Mouse (Mus musculus) CH12.LX (cell line): ENCODE measurements around the gene Actl6b. TPM values are rescaled to one million over a fixed set of nuclear protein-coding genes. Genes with fewer than 3 reads are reported as not detected.

ENCODE experiments used
- DNase-seq: peaks from one replicate; pipeline ENCODE4 v3.0.0-alpha.2; 2013; ENCODE audit errors: extremely low read depth
- H3K27ac ChIP-seq: 2 replicates; pipeline ENCODE4 v1.5.1; 2012; ENCODE audit warnings: low read depth, mild to moderate bottlenecking, control low read depth, moderate library complexity; ENCODE audit not compliant: insufficient read depth
- H3K27me3 ChIP-seq: replicated peaks from 2 replicates; pipeline ENCODE3; 2012; ENCODE audit warnings: inconsistent platforms
- H3K36me3 ChIP-seq, 2 experiments: replicated peaks in 1 of 2; 2 replicates each; pipeline versions ENCODE3 to v1.6.1; 2012; ENCODE audit warnings: inconsistent platforms in 1 of 2, low read length in 1 of 2, mild to moderate bottlenecking in 1 of 2, mixed read lengths in 1 of 2, moderate library complexity in 1 of 2; ENCODE audit not compliant: control insufficient read depth in 1 of 2, insufficient read depth in 1 of 2
- H3K4me1 ChIP-seq, 2 experiments: 2 replicates each; pipeline ENCODE4 v1.6.1; 2012; ENCODE audit warnings: inconsistent platforms in 1 of 2, moderate library complexity in 1 of 2; ENCODE audit not compliant: insufficient read depth in 2 of 2, control insufficient read depth in 1 of 2
- H3K4me2 ChIP-seq: 2 replicates; pipeline ENCODE4 v1.6.1; 2012; ENCODE audit warnings: low read depth, mild to moderate bottlenecking, control low read depth; ENCODE audit not compliant: poor library complexity, insufficient read depth, severe bottlenecking
- H3K4me3 ChIP-seq, 3 experiments: fragments of 150-350 bp in 1 of 3; sonication (generic) in 1 of 3; replicated peaks in 1 of 3; 2 replicates each; pipeline versions ENCODE3 to v1.5.1; 2011 to 2012; ENCODE audit warnings: low read depth in 2 of 3, low read length in 2 of 3, mild to moderate bottlenecking in 2 of 3, moderate library complexity in 2 of 3, control low read depth in 1 of 3, improper control_type of control experiment in 1 of 3, inconsistent platforms in 1 of 3, mixed read lengths in 1 of 3; ENCODE audit not compliant: poor library complexity in 1 of 3
- H3K79me2 ChIP-seq: replicated peaks from 2 replicates; pipeline ENCODE4 v1.6.1; 2012; ENCODE audit warnings: mild to moderate bottlenecking, moderate library complexity; ENCODE audit not compliant: control insufficient read depth, poor library complexity, insufficient read depth, severe bottlenecking; ENCODE audit errors: extremely low read depth
- H3K9ac ChIP-seq: 2 replicates; pipeline ENCODE4 v1.6.1; 2012; ENCODE audit warnings: low read depth, mild to moderate bottlenecking, control low read depth, moderate library complexity; ENCODE audit not compliant: insufficient read depth
- H3K9me3 ChIP-seq: replicated peaks from 2 replicates; pipeline ENCODE3; 2012; ENCODE audit warnings: low read length, inconsistent platforms, mixed read lengths
- CHD1 ChIP-seq: IDR thresholded peaks from 2 replicates; pipeline ENCODE4 v1.6.1; 2012; ENCODE audit warnings: low read depth, low read length, improper control_type of control experiment, inconsistent platforms
- CTCF ChIP-seq, 2 experiments: IDR thresholded peaks in 1 of 2; conservative IDR thresholded peaks in 1 of 2; 2 replicates each; pipeline ENCODE4 v1.5.1; 2011 to 2012; ENCODE audit warnings: low read depth in 2 of 2, low read length in 2 of 2, improper control_type of control experiment in 1 of 2, inconsistent platforms in 1 of 2, mild to moderate bottlenecking in 1 of 2, moderate library complexity in 1 of 2
- E2F4 ChIP-seq: IDR thresholded peaks from 2 replicates; pipeline ENCODE4 v1.6.1; 2011; ENCODE audit warnings: low read depth, low read length, improper control_type of control experiment; ENCODE audit not compliant: insufficient replicate concordance
- ELF1 ChIP-seq: IDR thresholded peaks from 2 replicates; pipeline ENCODE4 v1.6.1; 2014; ENCODE audit warnings: low read depth, mild to moderate bottlenecking, inconsistent platforms, low read length, improper control_type of control experiment
- ETS1 ChIP-seq: conservative IDR thresholded peaks from 2 replicates; pipeline ENCODE4 v1.6.1; 2012; ENCODE audit warnings: low read depth, mild to moderate bottlenecking, inconsistent platforms, low read length, improper control_type of control experiment, moderate library complexity
- JUN ChIP-seq: IDR thresholded peaks from 2 replicates; pipeline ENCODE4 v1.6.1; 2011; ENCODE audit warnings: low read depth, mild to moderate bottlenecking, low read length, improper control_type of control experiment, moderate library complexity; ENCODE audit not compliant: insufficient read depth
- MAFK ChIP-seq: IDR thresholded peaks from 2 replicates; pipeline ENCODE4 v1.6.1; 2011; ENCODE audit warnings: low read length, improper control_type of control experiment; ENCODE audit not compliant: insufficient replicate concordance
- MAZ ChIP-seq: IDR thresholded peaks from 2 replicates; pipeline ENCODE4 v1.6.1; 2012; ENCODE audit warnings: low read depth, mild to moderate bottlenecking, inconsistent platforms, low read length, improper control_type of control experiment, moderate library complexity
- MXI1 ChIP-seq: IDR thresholded peaks from 2 replicates; pipeline ENCODE4 v1.6.1; 2011; ENCODE audit warnings: mild to moderate bottlenecking, low read depth, low read length, improper control_type of control experiment
- MYC ChIP-seq: IDR thresholded peaks from 2 replicates; pipeline ENCODE4 v1.6.1; 2011; ENCODE audit warnings: low read depth, mild to moderate bottlenecking, improper control_type of control experiment, low read length
- NELFE ChIP-seq: IDR thresholded peaks from 2 replicates; pipeline ENCODE4 v1.6.1; 2011; ENCODE audit warnings: low read depth, low read length, improper control_type of control experiment
- NRF1 ChIP-seq: IDR thresholded peaks from 2 replicates; pipeline ENCODE4 v1.6.1; 2014; ENCODE audit warnings: low read depth, mild to moderate bottlenecking, inconsistent platforms, low read length, improper control_type of control experiment, moderate library complexity
- RAD21 ChIP-seq: IDR thresholded peaks from 2 replicates; pipeline ENCODE4 v1.6.1; 2011; ENCODE audit warnings: low read depth, mild to moderate bottlenecking, low read length, improper control_type of control experiment, moderate library complexity
- SMC3 ChIP-seq: IDR thresholded peaks from 2 replicates; pipeline ENCODE4 v1.6.1; 2011; ENCODE audit warnings: low read depth, low read length, improper control_type of control experiment
- TBP ChIP-seq: conservative IDR thresholded peaks from 2 replicates; pipeline ENCODE4 v1.6.1; 2011; ENCODE audit warnings: low read depth, low read length, improper control_type of control experiment
- USF1 ChIP-seq: IDR thresholded peaks from 2 replicates; pipeline ENCODE4 v1.6.1; 2014; ENCODE audit warnings: low read depth, mild to moderate bottlenecking, inconsistent platforms, low read length, improper control_type of control experiment
- USF2 ChIP-seq: conservative IDR thresholded peaks from 2 replicates; pipeline ENCODE4 v1.6.1; 2011; ENCODE audit warnings: low read depth, low read length, improper control_type of control experiment
- ZC3H11A ChIP-seq: IDR thresholded peaks from 2 replicates; pipeline ENCODE4 v1.6.1; 2012; ENCODE audit warnings: low read depth, mild to moderate bottlenecking, inconsistent platforms, low read length, improper control_type of control experiment
- ZKSCAN1 ChIP-seq: IDR thresholded peaks from 2 replicates; pipeline ENCODE4 v1.6.1; 2012; ENCODE audit warnings: low read depth, inconsistent platforms, low read length, improper control_type of control experiment, borderline replicate concordance
- ZMIZ1 ChIP-seq: IDR thresholded peaks from 2 replicates; pipeline ENCODE4 v1.6.1; 2012; ENCODE audit warnings: low read depth, mild to moderate bottlenecking, inconsistent platforms, low read length, improper control_type of control experiment
- dilution Hi-C: fragments of 300-500 bp; cut with MboI; formaldehyde crosslinking; loops from 2 replicates; pipeline ENCODE4 v1.14.3; 2020; ENCODE audit warnings: low sequenced_read_pairs; ENCODE audit not compliant: extremely low pct_unique_long_range_greater_than_20kb, extremely low pct_ligation_motif_present
- in situ Hi-C: fragments of 300-500 bp; cut with MboI; formaldehyde crosslinking; loops from 3 replicates; pipeline ENCODE4 v1.14.3; 2019; ENCODE audit warnings: low sequenced_read_pairs, low pct_ligation_motif_present, low pct_unique_long_range_greater_than_20kb, mixed read lengths
- polyA plus RNA-seq: library from polyadenylated mRNA; unstranded; fragments of >175 nt; gene quantifications from 2 replicates; pipeline ENCODE4 v1.2.1, GENCODE M21; 2012; ENCODE audit warnings: low read depth; ENCODE audit not compliant: insufficient read length
- total RNA-seq, 2 experiments: library from RNA; depleted of rRNA; stranded (reverse); fragments of 300-350 nt in 1 of 2; fragments of >200 nt in 1 of 2; gene quantifications; 2 replicates each; pipeline ENCODE4 v1.2.3; 2012 to 2014

Gene Actl6b
- total and polyA plus RNA-seq, 3 experiments, result not detected

GRCm38 (mm10) chr5:137540991-137541390, 12.3 kb upstream of the Actl6b start:
- in situ Hi-C loops, result no loop called here
- no peak for TF ChIP-seq NRF1
- TF ChIP-seq E2F4, result no peak
- no peak for TF ChIP-seq ZKSCAN1
- TF ChIP-seq SMC3, result no peak
- TF ChIP-seq JUN, result no peak
- TF ChIP-seq NELFE, result no peak
- no peak for TF ChIP-seq CHD1
- no peak for TF ChIP-seq CTCF (conservative IDR thresholded peaks at IDR 0.05 in 1 of 2, IDR thresholded peaks at IDR 0.05 in 1 of 2; ENCODE audit: low read depth in 2 of 2, low read length in 2 of 2)
- TF ChIP-seq ELF1, result no peak
- Histone ChIP-seq H3K79me2 (no peaks in the 10 kb centered on the region), H3K9ac (no peak overlapping the region), H3K4me3 (no peak overlapping the region), H3K36me3 (no peaks in the 10 kb centered on the region), H3K27me3 (peaks cover 6% of the 10 kb centered on the region), H3K27ac (no peak overlapping the region), H3K4me1 (no peaks in the 10 kb centered on the region), H3K9me3 (no peaks in the 10 kb centered on the region), H3K4me2 (no peak overlapping the region)
- DNase-seq, result no peak
- dilution Hi-C loops, result no loop called here

GRCm38 (mm10) chr5:137541768-137542540, 11.4 kb upstream of the Actl6b start:
- Histone ChIP-seq H3K4me3 (no peak overlapping the region), H3K9me3 (no peaks in the 10 kb centered on the region), H3K4me1 (no peaks in the 10 kb centered on the region), H3K79me2 (no peaks in the 10 kb centered on the region), H3K9ac (no peak overlapping the region), H3K27ac (no peak overlapping the region), H3K36me3 (no peaks in the 10 kb centered on the region), H3K4me2 (no peak overlapping the region), H3K27me3 (peaks cover 5% of the 10 kb centered on the region)
- dilution Hi-C loops (no loop called here), in situ Hi-C loops (no loop called here)
- no peak for TF ChIP-seq RAD21
- TF ChIP-seq MAZ, result no peak
- no peak for TF ChIP-seq MYC
- no peak for TF ChIP-seq ZKSCAN1
- TF ChIP-seq ZMIZ1, result no peak
- TF ChIP-seq MXI1, result no peak
- TF ChIP-seq ZC3H11A, result no peak
- no peak for TF ChIP-seq TBP
- TF ChIP-seq SMC3, result no peak
- TF ChIP-seq JUN, result no peak
- TF ChIP-seq USF2, result no peak
- TF ChIP-seq MAFK, result no peak
- no peak for TF ChIP-seq USF1
- TF ChIP-seq E2F4, result no peak
- no peak for TF ChIP-seq ETS1
- DNase-seq, result no peak
